Mouse (Mus musculus): ENCODE measurements around the gene Vps37c.

DNA sequence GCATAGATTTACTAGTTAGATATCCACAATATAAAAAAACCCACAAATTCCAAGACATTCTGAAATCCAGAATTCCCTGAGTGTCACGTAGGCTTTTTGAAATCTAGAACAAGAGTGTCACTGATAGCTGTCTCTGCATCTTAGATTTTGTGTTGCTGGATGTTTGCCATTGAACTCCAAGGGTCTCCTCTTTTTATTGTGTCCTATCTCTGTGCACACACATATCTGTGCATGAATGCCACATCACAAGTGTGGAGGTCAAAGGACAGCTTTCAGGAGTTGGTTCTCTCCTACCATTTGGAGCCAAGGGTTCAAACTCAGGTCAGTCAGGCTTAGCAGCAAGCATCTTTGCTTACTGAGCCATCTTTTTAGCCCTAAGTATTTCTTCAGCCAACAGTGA, 19.3 kb downstream of the Vps37c start:
- no peak for TF ChIP-seq CTCF (conservative IDR thresholded peaks at IDR 0.05; ENCODE audit: low read length)
- TF ChIP-seq POU5F1 (IDR thresholded peaks at IDR 0.05; ENCODE audit: borderline replicate concordance, low read length), result no peak
